In genomic region chr10:13100061-13100648, GRCm38 (mm10) we compare ENCODE assay signal across 18 mouse cellular contexts. TPM values are rescaled to one million over a fixed set of nuclear protein-coding genes. Genes with fewer than 3 reads are reported as not detected.
DNase-seq lines count a peak whose midpoint lies in the region; ATAC-seq and TF ChIP-seq lines count a peak whose summit lies in the region.
"Had no signal": no experiment of that assay in that cellular context is flagged by ENCODE, and none has a peak within 500 bp of the region (broad histone marks: within the 10 kb centered on the region; RNA-seq: fewer than 3 reads in every experiment).

No protein-coding gene starts in this region.

- no peaks in the 10 kb centered on the region for H3K9me3 ChIP-seq in embryonic facial prominence, embryonic 11.5 days (replicated peaks; ENCODE audit: control insufficient read depth, low read length)
- no peaks in the 10 kb centered on the region for H3K9me3 ChIP-seq in embryonic facial prominence, embryonic 10.5 days
- H3K9me3 ChIP-seq in kidney, postnatal 0 days (replicated peaks; ENCODE audit: low read length): no peaks in the 10 kb centered on the region
- H3K9me3 ChIP-seq: heart, embryonic 15.5 days; liver, embryonic 15.5 days; midbrain, embryonic 13.5 days; neural tube, embryonic 12.5 days had no signal

- H3K4me1 ChIP-seq in embryonic facial prominence, embryonic 11.5 days (ENCODE audit: control insufficient read depth, insufficient read depth, low read length): no peaks in the 10 kb centered on the region
- H3K4me1 ChIP-seq in embryonic facial prominence, embryonic 10.5 days: no peaks in the 10 kb centered on the region
- H3K4me1 ChIP-seq in kidney, postnatal 0 days (replicated peaks; ENCODE audit: insufficient read depth, low read length): no peaks in the 10 kb centered on the region
- H3K4me1 ChIP-seq: liver, embryonic 15.5 days; midbrain, embryonic 13.5 days; neural tube, embryonic 12.5 days had no signal

- no peaks in the 10 kb centered on the region for H3K36me3 ChIP-seq in embryonic facial prominence, embryonic 11.5 days (replicated peaks; ENCODE audit: control insufficient read depth, insufficient read depth, low read depth, low read length)
- H3K36me3 ChIP-seq in embryonic facial prominence, embryonic 10.5 days (replicated peaks): no peaks in the 10 kb centered on the region
- H3K36me3 ChIP-seq in kidney, postnatal 0 days (ENCODE audit: insufficient read depth, low read length): no peaks in the 10 kb centered on the region
- H3K36me3 ChIP-seq: liver, embryonic 15.5 days; midbrain, embryonic 13.5 days; neural tube, embryonic 12.5 days had no signal

- no peak for TF ChIP-seq CTCF in kidney, postnatal 0 days (IDR thresholded peaks at IDR 0.05; ENCODE audit: low read depth)

- H3K9ac ChIP-seq in embryonic facial prominence, embryonic 11.5 days (replicated peaks; ENCODE audit: low read length): no peak overlapping the region
- no peak overlapping the region for H3K9ac ChIP-seq in kidney, postnatal 0 days (ENCODE audit: low read depth, low read length)
- H3K9ac ChIP-seq: heart, embryonic 15.5 days; liver, embryonic 15.5 days; midbrain, embryonic 13.5 days; neural tube, embryonic 12.5 days had no signal

- peak; percentile 37 for DNase-seq in embryonic facial prominence, embryonic 11.5 days (ENCODE audit: low spot score)
- no peak for DNase-seq in embryonic facial prominence, embryonic 10.5 days (ENCODE audit: low spot score)
- DNase-seq in kidney, postnatal 0 days (ENCODE audit: low spot score): no peak
- DNase-seq in kidney, postnatal 10 days: no peak
- peak; percentile 52 for DNase-seq in fat pad, adult 2 months (ENCODE audit: extremely low read depth, low read depth, low spot score)
- peak; percentile 57 for DNase-seq in lung, postnatal 25 days (ENCODE audit: low spot score)
- no peak for DNase-seq in T-cell, adult 2 months (ENCODE audit: low spot score)
- DNase-seq in thymus, postnatal 25 days: no peak
- DNase-seq: adrenal gland, postnatal 10 days; cerebellum, adult 9-11 months; heart, adult 18-20 months; right cerebral cortex, postnatal 4 days; thymus, postnatal 4 days had no signal

- no peak overlapping the region for H3K4me3 ChIP-seq in embryonic facial prominence, embryonic 11.5 days (ENCODE audit: low read depth, low read length)
- no peak overlapping the region for H3K4me3 ChIP-seq in embryonic facial prominence, embryonic 10.5 days
- no peak overlapping the region for H3K4me3 ChIP-seq in kidney, postnatal 0 days (replicated peaks; ENCODE audit: low read depth, low read length)
- H3K4me3 ChIP-seq: heart, embryonic 15.5 days; liver, embryonic 15.5 days; midbrain, embryonic 13.5 days; neural tube, embryonic 12.5 days had no signal

- no peak overlapping the region for H3K4me2 ChIP-seq in embryonic facial prominence, embryonic 11.5 days (ENCODE audit: low read depth, low read length)
- no peak overlapping the region for H3K4me2 ChIP-seq in kidney, postnatal 0 days (ENCODE audit: low read length)
- H3K4me2 ChIP-seq: heart, embryonic 15.5 days; liver, embryonic 15.5 days; midbrain, embryonic 13.5 days; neural tube, embryonic 12.5 days had no signal

- no peak for ATAC-seq in embryonic facial prominence, embryonic 11.5 days (replicated peaks; ENCODE audit: insufficient number of reproducible peaks, low FRiP score, low TSS enrichment, low read depth)
- ATAC-seq in kidney, postnatal 0 days (replicated peaks; ENCODE audit: low FRiP score, low read depth): no peak
- ATAC-seq: hindbrain, postnatal 0 days; midbrain, embryonic 13.5 days had no signal

- no peak overlapping the region for H3K27ac ChIP-seq in embryonic facial prominence, embryonic 11.5 days (replicated peaks; ENCODE audit: low read depth, low read length)
- no peak overlapping the region for H3K27ac ChIP-seq in embryonic facial prominence, embryonic 10.5 days (replicated peaks)
- peak overlapping the region; percentile 15; the same call in 1 of the 2 replicates for H3K27ac ChIP-seq in kidney, postnatal 0 days
- H3K27ac ChIP-seq: heart, embryonic 15.5 days; hindbrain, postnatal 0 days; liver, embryonic 15.5 days; midbrain, embryonic 13.5 days; neural tube, embryonic 12.5 days had no signal

- H3K27me3 ChIP-seq in embryonic facial prominence, embryonic 11.5 days (ENCODE audit: control insufficient read depth, insufficient read depth, low read length): no peaks in the 10 kb centered on the region
- no peaks in the 10 kb centered on the region for H3K27me3 ChIP-seq in embryonic facial prominence, embryonic 10.5 days (replicated peaks; ENCODE audit: low read depth, poor library complexity, severe bottlenecking)
- H3K27me3 ChIP-seq in kidney, postnatal 0 days (ENCODE audit: insufficient read depth, low read length): no peaks in the 10 kb centered on the region
- H3K27me3 ChIP-seq: heart, embryonic 15.5 days; liver, embryonic 15.5 days; midbrain, embryonic 13.5 days; neural tube, embryonic 12.5 days had no signal

- WGBS in embryonic facial prominence, embryonic 11.5 days: 80% methylated on average over 6 of the region's 6 CpGs
- WGBS in embryonic facial prominence, embryonic 10.5 days: 86% methylated on average over 6 of the region's 6 CpGs
- 72% methylated on average over 6 of the region's 6 CpGs for WGBS in kidney, postnatal 0 days

RNA-seq across cellular contexts. Expression of gene Plagl1, which starts 39.9 kb away (rescaled TPM):
- polyA plus RNA-seq in embryonic facial prominence, embryonic 11.5 days (2014; fragmentation: Nextera tagmentation; extraction: Ambion mirVana): 136 and 141 TPM in 2 replicates
- polyA plus RNA-seq in embryonic facial prominence, embryonic 10.5 days (2016; fragmentation: Nextera tagmentation; extraction: Ambion mirVana): 69.6 and 77.8 TPM in 2 replicates
- 44.2 and 52.2 TPM in 2 replicates for polyA plus RNA-seq in kidney, postnatal 0 days (2015; fragmentation: Nextera tagmentation; extraction: Ambion mirVana)

Comparison
In these comparisons a context has a peak if more than half of its experiments do, and no peak if none do; other contexts are left out.
1. DNase-seq: peak in embryonic facial prominence, embryonic 11.5 days (single experiment), fat pad, adult 2 months (single experiment) and lung, postnatal 25 days (single experiment); none in embryonic facial prominence, embryonic 10.5 days (single experiment), kidney, postnatal 0 days (single experiment), kidney, postnatal 10 days (single experiment), T-cell, adult 2 months (single experiment) and thymus, postnatal 25 days (single experiment).